Mouse (Mus musculus) liver, adult (tissue): ENCODE measurements at regions not wholly inside any gene's neighbourhood (a gene's known extent, or its start where the extent isn't known, plus 50 kb on each side); places are given as distances from the start of the nearest gene placed in this dataset.

Experiments used
- GATA4 ChIP-seq: IDR thresholded peaks from 2 replicates; pipeline ENCODE4 v1.6.1; 2014; ENCODE audit warnings: mild to moderate bottlenecking, low read length; ENCODE audit not compliant: insufficient replicate concordance

- TF ChIP-seq GATA4 = no peak
Measured at GRCm38 (mm10) chr12:32602131-32602815, 217.1 kb upstream of the Nampt start.

GRCm38 (mm10) chr12:32605353-32605752 lies 214.0 kb upstream of the Nampt start:
- TF ChIP-seq GATA4 = no peak

DNA sequence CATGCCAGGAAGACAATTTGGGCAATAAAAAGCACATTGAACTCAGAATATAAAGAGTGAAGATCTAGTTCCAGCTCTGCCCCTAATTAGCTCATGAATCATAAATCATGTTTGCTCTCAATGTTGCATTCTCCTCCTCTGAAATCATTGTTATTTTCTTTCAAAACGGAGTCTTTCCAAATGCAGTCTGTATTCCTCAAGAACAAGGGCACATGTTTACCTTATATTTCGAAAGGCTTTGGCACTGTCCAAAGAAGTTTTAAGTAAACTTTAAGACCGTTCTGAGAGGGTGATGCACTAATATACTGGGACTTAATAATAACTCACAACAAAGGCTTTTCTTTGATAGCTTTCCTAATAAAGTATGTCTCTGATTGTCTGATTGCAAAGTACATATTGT lies 204.3 kb upstream of the Nampt start:
- TF ChIP-seq GATA4 = no peak

- no peak for TF ChIP-seq GATA4
Measured at GRCm38 (mm10) chr12:32616086-32616485, 203.3 kb upstream of the Nampt start.

DNA sequence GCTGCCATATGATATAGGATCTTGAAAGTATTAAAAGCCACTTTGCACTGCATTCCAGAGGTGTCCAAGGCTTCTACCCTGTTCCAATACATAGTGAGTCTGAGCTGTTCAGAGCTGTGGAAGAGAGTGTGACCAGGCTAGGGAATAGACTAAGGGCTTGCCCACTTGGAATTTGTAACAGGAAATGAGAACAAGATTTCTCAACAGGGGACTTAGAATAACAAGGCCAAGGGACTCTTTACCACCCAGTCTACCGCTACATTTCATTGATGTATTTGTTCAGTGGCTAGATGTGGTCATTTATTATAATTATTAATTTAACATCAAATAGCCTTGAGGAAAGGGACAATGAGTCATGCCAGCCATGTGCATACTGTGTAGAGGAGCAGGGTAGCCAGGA lies 202.3 kb upstream of the Nampt start:
- TF ChIP-seq GATA4 = no peak

DNA sequence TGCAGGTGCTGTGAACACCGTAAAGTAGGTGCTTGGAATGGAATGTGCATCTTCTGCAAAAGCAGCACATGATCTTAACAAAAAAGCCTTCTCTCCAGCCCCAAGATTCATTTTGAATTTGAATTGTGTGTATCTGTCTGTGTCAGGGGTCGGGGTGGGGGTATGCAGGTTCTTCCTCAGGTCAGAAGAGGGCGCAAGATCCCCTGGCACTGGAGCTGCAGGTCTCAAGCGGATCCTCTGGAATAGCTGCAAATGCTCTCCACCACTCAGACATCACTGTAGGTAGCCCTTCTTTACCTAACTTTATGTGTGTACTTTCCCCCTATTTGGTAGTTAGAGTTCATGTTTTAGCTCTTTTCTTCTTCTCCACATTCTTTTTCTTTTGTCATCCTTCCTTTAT lies 199.5 kb upstream of the Nampt start:
- no peak for TF ChIP-seq GATA4

GRCm38 (mm10) chr12:32621739-32622138 lies 197.6 kb upstream of the Nampt start:
- TF ChIP-seq GATA4 = no peak

- TF ChIP-seq GATA4 = no peak
Measured at GRCm38 (mm10) chr12:32628552-32628951, 190.8 kb upstream of the Nampt start.

DNA sequence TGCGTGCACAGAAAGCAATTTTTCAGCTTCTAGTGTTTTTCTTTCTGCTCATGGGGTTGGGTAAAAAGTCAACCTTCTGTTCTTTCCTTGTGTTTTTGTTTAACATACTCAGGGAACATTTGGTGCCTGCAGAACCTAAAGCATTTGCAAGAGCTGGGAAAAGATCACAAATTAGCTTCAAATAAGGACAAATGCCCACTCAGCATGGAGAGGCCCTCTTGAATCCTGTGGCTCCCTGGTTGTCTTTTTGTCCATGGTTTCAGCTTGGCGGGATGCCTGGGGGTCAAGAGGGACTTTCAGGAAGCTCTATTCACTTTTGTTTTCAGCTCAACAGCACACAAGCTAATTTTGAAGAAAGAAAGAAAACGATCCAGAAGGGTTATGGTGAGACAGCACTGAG lies 186.4 kb upstream of the Nampt start:
- TF ChIP-seq GATA4 = no peak

GRCm38 (mm10) chr12:32635055-32635454 lies 184.3 kb upstream of the Nampt start:
- no peak for TF ChIP-seq GATA4

GRCm38 (mm10) chr12:32637400-32638100 lies 181.8 kb upstream of the Nampt start:
- no peak for TF ChIP-seq GATA4

DNA sequence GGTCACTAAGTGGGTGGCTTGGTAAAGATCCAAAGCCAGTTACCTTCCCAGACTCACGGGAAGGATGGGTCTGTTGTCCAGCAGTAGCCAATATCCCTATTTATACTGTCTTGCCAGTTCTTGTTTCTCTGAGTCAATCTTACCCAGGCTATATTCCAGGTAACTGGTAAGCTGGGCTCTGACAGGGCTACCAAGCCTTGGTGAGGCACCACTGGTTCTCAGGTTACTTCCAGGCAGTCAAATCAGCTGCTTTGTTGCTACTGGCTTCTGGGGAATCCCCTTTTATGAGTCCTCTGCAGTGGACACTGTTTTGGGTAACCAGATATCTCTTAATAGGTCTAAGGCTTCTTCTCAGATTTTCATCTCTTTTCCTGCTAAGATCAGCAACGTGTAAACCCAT lies 178.8 kb upstream of the Nampt start:
- no peak for TF ChIP-seq GATA4

- TF ChIP-seq GATA4 = no peak
Measured at GRCm38 (mm10) chr12:32642493-32642892, 176.9 kb upstream of the Nampt start.

GRCm38 (mm10) chr12:32653096-32653495 lies 166.2 kb upstream of the Nampt start:
- TF ChIP-seq GATA4 = no peak

DNA sequence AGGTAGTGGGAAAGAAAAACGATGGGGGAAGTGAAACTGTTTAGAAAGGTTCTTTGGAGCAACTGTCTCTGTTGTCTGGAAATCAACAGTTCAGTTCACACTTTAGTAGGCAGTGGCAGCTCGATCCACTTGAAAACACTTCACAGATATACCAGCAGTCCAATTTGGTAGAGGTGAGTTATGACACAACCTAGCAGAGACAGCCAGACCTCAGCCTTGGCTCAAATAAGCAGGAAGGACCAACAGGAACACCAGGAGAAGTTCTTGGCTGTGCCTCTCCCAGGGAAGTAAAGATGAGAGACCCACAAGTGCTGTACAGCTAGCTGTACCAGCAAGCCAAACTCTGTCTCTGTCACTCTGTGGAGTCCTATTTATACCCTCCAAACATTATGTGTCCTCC lies 163.2 kb upstream of the Nampt start:
- TF ChIP-seq GATA4 = no peak

DNA sequence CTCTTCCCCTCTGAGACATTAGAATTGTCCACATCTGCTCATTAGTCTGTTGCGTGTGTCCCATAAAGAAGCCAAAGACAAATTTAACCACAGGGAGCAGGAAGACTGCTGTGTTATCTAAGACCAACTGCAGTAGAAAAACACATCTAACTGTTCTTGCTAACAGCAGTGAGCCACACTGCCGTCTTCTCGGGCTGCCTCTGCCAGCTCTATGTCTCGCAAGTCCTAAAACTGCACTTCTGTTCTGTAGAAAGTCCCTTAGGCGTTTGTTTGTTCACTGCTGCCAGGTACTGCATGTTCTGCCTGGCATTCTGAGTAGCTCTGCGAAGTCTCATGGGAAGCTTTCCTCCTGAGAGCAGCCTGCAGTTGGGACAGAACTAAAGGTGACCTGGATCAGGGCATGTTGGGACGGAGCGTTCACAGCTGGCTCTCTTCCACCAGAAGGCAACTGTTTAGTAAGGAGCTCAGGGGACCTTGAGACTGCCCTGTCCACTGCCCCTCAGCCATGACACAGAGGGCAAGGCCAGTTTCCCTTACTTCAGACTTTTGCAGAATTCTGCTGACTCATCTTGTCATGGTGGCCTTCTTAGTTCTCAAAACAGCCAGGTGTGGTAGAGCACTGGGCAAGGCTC lies 157.4 kb upstream of the Nampt start:
- no peak for TF ChIP-seq GATA4

- no peak for TF ChIP-seq GATA4
Measured at GRCm38 (mm10) chr12:32666040-32666439, 153.3 kb upstream of the Nampt start.

DNA sequence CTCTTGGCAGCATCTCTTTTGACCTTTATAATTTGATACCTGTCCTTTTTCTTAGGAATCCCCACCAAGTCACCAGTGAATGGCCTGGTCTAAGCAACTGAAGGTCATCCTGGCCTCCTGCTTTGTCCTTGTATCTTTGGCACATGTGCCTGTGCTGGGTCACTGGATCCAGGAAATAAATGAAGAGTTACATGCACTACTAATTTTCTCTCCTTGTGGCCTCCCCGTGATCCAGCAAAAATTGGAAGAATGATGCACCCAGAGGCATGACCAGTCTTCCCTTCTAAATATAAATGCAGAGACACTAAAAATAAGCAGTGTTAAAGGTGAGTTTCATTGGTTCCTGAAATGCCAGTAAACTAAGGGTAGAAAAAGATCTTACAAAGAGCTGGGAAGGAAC lies 141.4 kb upstream of the Nampt start:
- no peak for TF ChIP-seq GATA4
